Mouse (Mus musculus): ENCODE measurements around the gene Prrg2.

DNA sequence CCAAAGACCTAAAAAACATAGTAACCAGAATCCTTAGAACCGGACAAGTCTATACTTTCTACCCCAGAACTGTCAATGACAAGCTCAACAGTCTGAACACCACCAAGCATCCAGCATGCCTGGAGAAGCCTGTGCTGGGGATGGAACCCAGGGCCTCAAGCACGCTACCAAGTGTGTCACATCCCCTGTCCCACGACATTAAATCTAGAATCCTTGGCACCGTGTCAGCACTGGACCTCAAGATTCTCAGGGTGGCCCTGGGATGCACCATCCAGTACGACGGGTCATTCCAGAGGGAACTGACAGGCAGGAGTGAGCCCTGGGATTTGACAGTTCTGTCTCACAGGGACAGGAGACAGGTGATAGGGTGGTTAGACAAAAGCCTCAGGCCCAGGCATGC lies 32.5 kb downstream of the Prrg2 start:
- TF ChIP-seq POLR2A (IDR thresholded peaks at IDR 0.05; ENCODE audit: low read depth, low read length) (no peak), CTCF (IDR thresholded peaks at IDR 0.05; ENCODE audit: extremely low read depth, insufficient read depth, insufficient read length, insufficient replicate concordance) (no peak)

Measured in spleen, adult 2 months (tissue).